Mouse (Mus musculus) intestine, postnatal 0 days (tissue): ENCODE results near the gene Ucp3. TPM values are rescaled to one million over a fixed set of nuclear protein-coding genes. Genes with fewer than 3 reads are reported as not detected.
A peak's percentile ranks its signal among the peaks of the same experiment; 100 is the strongest.

ENCODE experiments used
- ATAC-seq: fragments of 200-750 bp; cut with Nextera tagmentation; 2 replicates; pipeline ENCODE4 v1.8.0; 2017; ENCODE audit warnings: mild to moderate bottlenecking, moderate TSS enrichment, moderate library complexity
- H3K27ac ChIP-seq: fragments of 300-500 bp; sonication (generic); 2 replicates; pipeline ENCODE4 v1.5.1; 2014; ENCODE audit warnings: mild to moderate bottlenecking, low read depth, low read length, moderate library complexity
- H3K27me3 ChIP-seq: fragments of 300-500 bp; sonication (generic); replicated peaks from 2 replicates; pipeline ENCODE4 v1.6.1; 2014; ENCODE audit warnings: low read length, mixed read lengths; ENCODE audit not compliant: control insufficient read depth, insufficient read depth
- H3K36me3 ChIP-seq: fragments of 300-500 bp; sonication (generic); 2 replicates; pipeline ENCODE4 v1.6.1; 2014; ENCODE audit warnings: mild to moderate bottlenecking, moderate library complexity; ENCODE audit not compliant: control insufficient read depth, insufficient read depth
- H3K4me1 ChIP-seq: fragments of 300-500 bp; sonication (generic); replicated peaks from 2 replicates; pipeline ENCODE4 v1.6.1; 2014; ENCODE audit warnings: antibody characterized with exemption, low read length, mixed read lengths; ENCODE audit not compliant: control insufficient read depth, insufficient read depth
- H3K4me2 ChIP-seq: fragments of 300-500 bp; sonication (generic); replicated peaks from 2 replicates; pipeline ENCODE4 v1.6.1; 2014; ENCODE audit warnings: low read depth, mild to moderate bottlenecking, moderate library complexity
- H3K4me3 ChIP-seq: fragments of 300-500 bp; sonication (generic); 2 replicates; pipeline ENCODE4 v1.5.1; 2014; ENCODE audit warnings: low read depth, low read length
- H3K9ac ChIP-seq: fragments of 300-500 bp; sonication (generic); 2 replicates; pipeline ENCODE4 v1.6.1; 2014; ENCODE audit warnings: mild to moderate bottlenecking, low read depth, low read length
- H3K9me3 ChIP-seq: fragments of 300-500 bp; sonication (generic); 2 replicates; pipeline ENCODE4 v1.6.1; 2016; ENCODE audit warnings: mixed run types; ENCODE audit not compliant: control insufficient read depth
- CTCF ChIP-seq: sonication (generic); IDR thresholded peaks from 2 replicates; pipeline ENCODE4 v1.5.1; 2016; ENCODE audit warnings: low read depth, mild to moderate bottlenecking, control low read depth, antibody characterized with exemption, moderate library complexity
- WGBS: fragments of 180-500 bp; shearing (Covaris S2); extraction: QIAGEN DNeasy Blood & Tissue Kit; methylation state at CpG from one replicate; pipeline ENCODE4 v1.1.7; 2014; 5-methylcytosine and 5-hydroxymethylcytosine counted together
- polyA plus RNA-seq: library from polyadenylated mRNA; unstranded; fragments of >200 nt; fragmentation: Nextera tagmentation; extraction: Ambion mirVana; gene quantifications from 2 replicates; pipeline ENCODE4 v1.2.1, GENCODE M21; 2015

Gene Ucp3
- not detected in 2 replicates for polyA plus RNA-seq

GRCm38 (mm10) chr7:100472777-100473176, at the start of gene Ucp3:
TSS of gene Ucp3 (plus strand) at chr7:100472990.
- Histone ChIP-seq H3K9me3 (no peaks in the 10 kb centered on the region), H3K4me1 (no peaks in the 10 kb centered on the region), H3K9ac (no peak within 1 kb of the TSS), H3K4me3 (no peak within 1 kb of the TSS), H3K4me2 (no peak within 1 kb of the TSS), H3K27me3 (no peaks in the 10 kb centered on the region), H3K27ac (no peak within 1 kb of the TSS), H3K36me3 (peaks cover 12% of the 10 kb centered on the region; the same call in 1 of the 2 replicates)
- ATAC-seq, result no peak
- no peak for TF ChIP-seq CTCF
- 89% methylated on average over 6 of the region's 6 CpGs for WGBS

GRCm38 (mm10) chr7:100425795-100426194, 47.0 kb upstream of the Ucp3 start:
- Histone ChIP-seq H3K4me3 (no peak overlapping the region), H3K4me2 (no peak overlapping the region), H3K27me3 (no peaks in the 10 kb centered on the region), H3K36me3 (peaks cover 62% of the 10 kb centered on the region), H3K27ac (no peak overlapping the region), H3K9ac (no peak overlapping the region), H3K4me1 (no peaks in the 10 kb centered on the region), H3K9me3 (no peaks in the 10 kb centered on the region)
- 91% methylated on average over 3 of the region's 3 CpGs for WGBS
- ATAC-seq, result no peak
- no peak for TF ChIP-seq CTCF

- Histone ChIP-seq H3K27ac (no peak overlapping the region), H3K4me2 (no peak overlapping the region), H3K4me3 (no peak overlapping the region), H3K27me3 (no peaks in the 10 kb centered on the region), H3K36me3 (peaks cover 46% of the 10 kb centered on the region), H3K9ac (no peak overlapping the region), H3K4me1 (no peaks in the 10 kb centered on the region), H3K9me3 (no peaks in the 10 kb centered on the region)
- 58% methylated on average over 3 of the region's 3 CpGs for WGBS
- no peak for ATAC-seq
- TF ChIP-seq CTCF, result peak; percentile 97
These were observed 43.7 kb upstream of the Ucp3 start for GRCm38 (mm10) chr7:100429102-100429501.

GRCm38 (mm10) chr7:100429911-100430310, 42.9 kb upstream of the Ucp3 start:
- no peak overlapping the region for H3K9ac ChIP-seq
- no peak for TF ChIP-seq CTCF
- ATAC-seq, result no peak
- no peak overlapping the region for H3K4me3 ChIP-seq
- no peak overlapping the region for H3K27ac ChIP-seq
- H3K27me3 ChIP-seq, result no peaks in the 10 kb centered on the region
- no peaks in the 10 kb centered on the region for H3K4me1 ChIP-seq
- no peak overlapping the region for H3K4me2 ChIP-seq
- H3K9me3 ChIP-seq, result no peaks in the 10 kb centered on the region
- H3K36me3 ChIP-seq, result peaks cover 37% of the 10 kb centered on the region
- WGBS, result 87% methylated on average over 11 of the region's 11 CpGs

GRCm38 (mm10) chr7:100431103-100431502, 41.7 kb upstream of the Ucp3 start:
- no peak for TF ChIP-seq CTCF
- no peak overlapping the region for H3K4me3 ChIP-seq
- H3K4me2 ChIP-seq, result no peak overlapping the region
- H3K36me3 ChIP-seq, result peaks cover 32% of the 10 kb centered on the region
- WGBS, result 53% methylated on average over 5 of the region's 5 CpGs
- H3K27me3 ChIP-seq, result no peaks in the 10 kb centered on the region
- no peaks in the 10 kb centered on the region for H3K4me1 ChIP-seq
- no peak overlapping the region for H3K27ac ChIP-seq
- H3K9ac ChIP-seq, result no peak overlapping the region
- 0 out of 2 replicates have a peak, but pooled peaks have one; percentile 57 for ATAC-seq
- no peaks in the 10 kb centered on the region for H3K9me3 ChIP-seq

- Histone ChIP-seq H3K4me2 (no peak overlapping the region), H3K9me3 (no peaks in the 10 kb centered on the region), H3K9ac (no peak overlapping the region), H3K4me1 (no peaks in the 10 kb centered on the region), H3K4me3 (no peak overlapping the region), H3K27ac (no peak overlapping the region), H3K27me3 (no peaks in the 10 kb centered on the region), H3K36me3 (peaks cover 34% of the 10 kb centered on the region)
- TF ChIP-seq CTCF, result no peak
- peak; percentile 64; the same call in 1 of the 2 replicates for ATAC-seq
- 56% methylated on average over 6 of the region's 6 CpGs for WGBS
These were observed 39.5 kb upstream of the Ucp3 start for GRCm38 (mm10) chr7:100433295-100433694.

GRCm38 (mm10) chr7:100443728-100444127, 29.1 kb upstream of the Ucp3 start:
- H3K36me3 ChIP-seq, result peaks cover 49% of the 10 kb centered on the region
- TF ChIP-seq CTCF, result no peak
- H3K9ac ChIP-seq, result no peak overlapping the region
- H3K27ac ChIP-seq, result no peak overlapping the region
- no peak overlapping the region for H3K4me2 ChIP-seq
- H3K4me1 ChIP-seq, result no peaks in the 10 kb centered on the region
- no peak for ATAC-seq
- no peaks in the 10 kb centered on the region for H3K9me3 ChIP-seq
- WGBS, result 91% methylated on average over 4 of the region's 4 CpGs
- no peaks in the 10 kb centered on the region for H3K27me3 ChIP-seq
- H3K4me3 ChIP-seq, result no peak overlapping the region
